Mouse (Mus musculus) ES-E14 (cell line): ENCODE results near the gene Lfng.

Experiments
- CHD2 ChIP-seq: IDR thresholded peaks from 2 replicates; pipeline ENCODE4 v1.6.1; 2014; ENCODE audit warnings: mild to moderate bottlenecking, low read depth, low read length, inconsistent platforms
- HCFC1 ChIP-seq: IDR thresholded peaks from 2 replicates; pipeline ENCODE4 v1.6.1; 2012; ENCODE audit warnings: low read length, inconsistent platforms, borderline replicate concordance; ENCODE audit not compliant: insufficient read depth
- MAFK ChIP-seq: IDR thresholded peaks from 2 replicates; pipeline ENCODE4 v1.6.1; 2014; ENCODE audit warnings: mild to moderate bottlenecking, low read depth, low read length, inconsistent platforms; ENCODE audit not compliant: insufficient read depth
- ZNF384 ChIP-seq: IDR thresholded peaks from 2 replicates; pipeline ENCODE4 v1.6.1; 2012; ENCODE audit warnings: low read depth, low read length, inconsistent platforms

DNA sequence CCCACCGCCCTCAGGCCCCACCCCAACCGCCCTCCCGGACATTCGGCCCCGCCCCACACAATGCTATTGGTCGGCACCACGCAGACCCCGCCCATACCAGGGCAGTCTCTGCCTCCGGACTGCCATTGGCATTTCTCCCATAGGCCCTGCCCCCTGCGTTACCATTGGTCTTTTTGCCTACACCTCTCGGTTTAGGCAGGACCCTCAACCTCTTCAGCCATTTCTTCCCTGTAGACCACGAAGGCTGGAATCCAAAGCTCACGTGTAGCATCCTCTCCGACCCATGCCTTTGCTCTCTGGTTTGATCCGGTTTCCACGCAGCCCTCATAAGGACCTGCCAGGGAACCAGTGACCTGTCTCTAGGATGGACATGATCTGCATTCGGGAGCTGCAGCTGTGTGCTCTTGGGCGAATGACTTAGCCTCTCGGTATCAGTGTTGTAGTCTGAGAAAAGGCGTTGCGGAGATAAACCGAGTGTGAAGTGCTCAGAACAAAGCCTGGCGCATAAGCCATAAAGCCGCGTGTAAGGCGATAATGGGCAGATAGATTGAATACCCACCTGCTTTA lies 42.1 kb downstream of the Lfng start:
- no peak for TF ChIP-seq HCFC1
- no peak for TF ChIP-seq CHD2
- no peak for TF ChIP-seq MAFK
- TF ChIP-seq ZNF384, result no peak
